27 mouse cellular contexts compared by ENCODE assay signal in genomic region chr2:31497113-31497512, GRCm38 (mm10). TPM values are rescaled to one million over a fixed set of nuclear protein-coding genes. Genes with fewer than 3 reads are reported as not detected.
DNase-seq lines count a peak whose midpoint lies in the region; ATAC-seq and TF ChIP-seq lines count a peak whose summit lies in the region.
"Had no signal": no experiment of that assay in that cellular context is flagged by ENCODE, and none has a peak within 500 bp of the region (broad histone marks: within the 10 kb centered on the region; RNA-seq: fewer than 3 reads in every experiment).

No protein-coding gene starts in this region.

- TF ChIP-seq POLR2A in brain, embryonic 14.5 days (IDR thresholded peaks at IDR 0.05; ENCODE audit: borderline replicate concordance, extremely low read depth, insufficient read depth, insufficient read length, poor library complexity, severe bottlenecking) = no peak

- intact Hi-C loops in heart, postnatal 25 days (cut with DNase I) = no loop called here

- H3K4me3 ChIP-seq in hindbrain, embryonic 13.5 days = no peak overlapping the region
- H3K4me3 ChIP-seq in hindbrain, embryonic 10.5 days = no peak overlapping the region
- H3K4me3 ChIP-seq in midbrain, embryonic 16.5 days (ENCODE audit: low read depth, low read length) = no peak overlapping the region
- H3K4me3 ChIP-seq in midbrain, embryonic 11.5 days (ENCODE audit: low read depth, low read length) = no peak overlapping the region
- H3K4me3 ChIP-seq in embryonic facial prominence, embryonic 14.5 days (ENCODE audit: low read depth, low read length) = no peak overlapping the region
- H3K4me3 ChIP-seq: embryonic facial prominence, embryonic 12.5 days; forebrain, embryonic 12.5 days; gastrocnemius, adult 2 months; heart, adult 2 months; heart, embryonic 13.5 days; liver, embryonic 15.5 days had no signal

- peak overlapping the region; percentile 0; the same call in 1 of the 2 replicates for H3K27ac ChIP-seq in hindbrain, embryonic 13.5 days
- H3K27ac ChIP-seq in hindbrain, embryonic 10.5 days = no peak overlapping the region
- H3K27ac ChIP-seq in midbrain, embryonic 16.5 days (ENCODE audit: low read length) = no peak overlapping the region
- no peak overlapping the region for H3K27ac ChIP-seq in midbrain, embryonic 11.5 days (ENCODE audit: low read depth, low read length)
- no peak overlapping the region for H3K27ac ChIP-seq in embryonic facial prominence, embryonic 14.5 days (replicated peaks; ENCODE audit: low read depth, low read length)
- H3K27ac ChIP-seq: embryonic facial prominence, embryonic 12.5 days; forebrain, embryonic 12.5 days; gastrocnemius, adult 2 months; heart, adult 2 months; heart, embryonic 13.5 days; liver, embryonic 15.5 days had no signal

- H3K9me3 ChIP-seq in hindbrain, embryonic 13.5 days = no peaks in the 10 kb centered on the region
- no peaks in the 10 kb centered on the region; the same call in 1 of the 2 replicates for H3K9me3 ChIP-seq in hindbrain, embryonic 10.5 days
- no peaks in the 10 kb centered on the region for H3K9me3 ChIP-seq in midbrain, embryonic 16.5 days (replicated peaks; ENCODE audit: control insufficient read depth, low read length, poor library complexity, severe bottlenecking)
- H3K9me3 ChIP-seq in midbrain, embryonic 11.5 days (ENCODE audit: control insufficient read depth, low read length) = no peaks in the 10 kb centered on the region
- no peaks in the 10 kb centered on the region for H3K9me3 ChIP-seq in embryonic facial prominence, embryonic 14.5 days (ENCODE audit: control insufficient read depth, low read length)
- H3K9me3 ChIP-seq: embryonic facial prominence, embryonic 12.5 days; forebrain, embryonic 12.5 days; heart, embryonic 13.5 days; liver, embryonic 15.5 days had no signal

- no peak for DNase-seq in hindbrain, embryonic 10.5 days (ENCODE audit: low spot score)
- no peak for DNase-seq in midbrain, embryonic 11.5 days (ENCODE audit: low spot score, missing footprints)
- DNase-seq in brain, embryonic 14.5 days (ENCODE audit: low read depth) = peak; percentile 65
- DNase-seq in embryonic facial prominence, embryonic 14.5 days (ENCODE audit: low spot score) = peak; percentile 39
- DNase-seq in heart, postnatal 25 days (ENCODE audit: low spot score) = no peak
- DNase-seq: adrenal gland, adult 2 months; adrenal gland, postnatal 36 days; B cell, adult 2 months; cerebellum, adult 8-10 months; cerebellum, postnatal 25 days; forebrain, postnatal 0 days; gastrocnemius, adult 2 months; gastrocnemius, postnatal 36 days; heart, adult 2 months; heart, postnatal 10 days; kidney, adult 9 months; kidney, postnatal 10 days; lung, embryonic 14.5 days; lung, postnatal 14 days; thymus, postnatal 4 days had no signal

- no peak overlapping the region for H3K9ac ChIP-seq in hindbrain, embryonic 13.5 days
- peak overlapping the region; percentile 7; the same call in 1 of the 2 replicates for H3K9ac ChIP-seq in midbrain, embryonic 16.5 days (ENCODE audit: low read depth, low read length)
- no peak overlapping the region for H3K9ac ChIP-seq in midbrain, embryonic 11.5 days (ENCODE audit: low read length)
- H3K9ac ChIP-seq in embryonic facial prominence, embryonic 14.5 days (ENCODE audit: low read depth, low read length) = no peak overlapping the region
- H3K9ac ChIP-seq: embryonic facial prominence, embryonic 12.5 days; forebrain, embryonic 12.5 days; forebrain, postnatal 0 days; heart, embryonic 13.5 days; liver, embryonic 15.5 days; lung, embryonic 14.5 days had no signal

- H3K36me3 ChIP-seq in hindbrain, embryonic 13.5 days = no peaks in the 10 kb centered on the region
- no peaks in the 10 kb centered on the region for H3K36me3 ChIP-seq in hindbrain, embryonic 10.5 days
- H3K36me3 ChIP-seq in midbrain, embryonic 16.5 days (ENCODE audit: control insufficient read depth, insufficient read depth, low read length) = no peaks in the 10 kb centered on the region
- no peaks in the 10 kb centered on the region for H3K36me3 ChIP-seq in midbrain, embryonic 11.5 days (ENCODE audit: control insufficient read depth, insufficient read depth, low read length)
- no peaks in the 10 kb centered on the region for H3K36me3 ChIP-seq in embryonic facial prominence, embryonic 14.5 days (ENCODE audit: control insufficient read depth, insufficient read depth, low read length)
- H3K36me3 ChIP-seq: embryonic facial prominence, embryonic 12.5 days; forebrain, embryonic 12.5 days; heart, embryonic 13.5 days had no signal

- no peak for TF ChIP-seq CTCF in brain, embryonic 14.5 days (IDR thresholded peaks at IDR 0.05; ENCODE audit: borderline replicate concordance, extremely low read depth, insufficient read depth, insufficient read length)

- H3K4me1 ChIP-seq in hindbrain, embryonic 13.5 days (replicated peaks) = peaks cover 92% of the 10 kb centered on the region
- H3K4me1 ChIP-seq in hindbrain, embryonic 10.5 days (replicated peaks) = peaks cover 95% of the 10 kb centered on the region
- peaks cover 26% of the 10 kb centered on the region for H3K4me1 ChIP-seq in midbrain, embryonic 16.5 days (ENCODE audit: control insufficient read depth, insufficient read depth, low read length)
- peaks cover 83% of the 10 kb centered on the region for H3K4me1 ChIP-seq in midbrain, embryonic 11.5 days (ENCODE audit: control insufficient read depth, insufficient read depth, low read length)
- peaks cover 4% of the 10 kb centered on the region for H3K4me1 ChIP-seq in embryonic facial prominence, embryonic 14.5 days (ENCODE audit: control insufficient read depth, insufficient read depth, low read length)
- H3K4me1 ChIP-seq: heart, embryonic 13.5 days; liver, embryonic 15.5 days had no signal

- WGBS in hindbrain, embryonic 13.5 days = 23% methylated on average over 7 of the region's 7 CpGs
- WGBS in hindbrain, embryonic 10.5 days = 43% methylated on average over 7 of the region's 7 CpGs
- 17% methylated on average over 7 of the region's 7 CpGs for WGBS in midbrain, embryonic 16.5 days
- 40% methylated on average over 7 of the region's 7 CpGs for WGBS in midbrain, embryonic 11.5 days
- 43% methylated on average over 5 of the region's 7 CpGs for WGBS in embryonic facial prominence, embryonic 14.5 days

- peaks cover 90% of the 10 kb centered on the region for H3K27me3 ChIP-seq in hindbrain, embryonic 13.5 days
- peaks cover 100% of the 10 kb centered on the region for H3K27me3 ChIP-seq in hindbrain, embryonic 10.5 days (ENCODE audit: insufficient read depth, poor library complexity, severe bottlenecking)
- H3K27me3 ChIP-seq in midbrain, embryonic 16.5 days (ENCODE audit: control insufficient read depth, insufficient read depth, low read depth, low read length) = peaks cover 37% of the 10 kb centered on the region
- peaks cover 82% of the 10 kb centered on the region for H3K27me3 ChIP-seq in midbrain, embryonic 11.5 days (ENCODE audit: control insufficient read depth, insufficient read depth, low read length)
- peaks cover 6% of the 10 kb centered on the region for H3K27me3 ChIP-seq in embryonic facial prominence, embryonic 14.5 days (replicated peaks; ENCODE audit: control insufficient read depth, insufficient read depth, low read length)
- H3K27me3 ChIP-seq: liver, embryonic 15.5 days had no signal

- no peak overlapping the region for H3K4me2 ChIP-seq in hindbrain, embryonic 13.5 days
- H3K4me2 ChIP-seq in midbrain, embryonic 16.5 days (ENCODE audit: low read length) = peak overlapping the region; percentile 3; the same call in 1 of the 2 replicates
- H3K4me2 ChIP-seq in midbrain, embryonic 11.5 days = no peak overlapping the region
- no peak overlapping the region for H3K4me2 ChIP-seq in embryonic facial prominence, embryonic 14.5 days (ENCODE audit: low read depth, low read length)
- H3K4me2 ChIP-seq: embryonic facial prominence, embryonic 12.5 days; forebrain, embryonic 12.5 days; heart, embryonic 13.5 days; liver, embryonic 15.5 days; lung, embryonic 14.5 days had no signal

- ATAC-seq in hindbrain, embryonic 13.5 days (ENCODE audit: low FRiP score) = no peak
- ATAC-seq in midbrain, embryonic 16.5 days = no peak
- no peak for ATAC-seq in midbrain, embryonic 11.5 days (ENCODE audit: low FRiP score)
- 0 out of 2 replicates have a peak, but pooled peaks have one; percentile 24 for ATAC-seq in embryonic facial prominence, embryonic 14.5 days (ENCODE audit: low read depth)
- ATAC-seq: forebrain, postnatal 0 days; intestine, postnatal 0 days had no signal

RNA-seq across cellular contexts. Expression of gene Ass1, which starts 27.1 kb away (rescaled TPM):
- 8.0 TPM in 2 replicates for polyA plus RNA-seq in hindbrain, embryonic 13.5 days (2015; fragmentation: Nextera tagmentation; extraction: Ambion mirVana)
- 11.8 and 15.0 TPM in 2 replicates for polyA plus RNA-seq in hindbrain, embryonic 10.5 days (2016; fragmentation: Nextera tagmentation; extraction: Ambion mirVana)
- polyA plus RNA-seq in midbrain, embryonic 16.5 days (2015; fragmentation: Nextera tagmentation; extraction: Ambion mirVana) = 10.3 and 12.0 TPM in 2 replicates
- 9.6 and 10.3 TPM in 2 replicates for polyA plus RNA-seq in midbrain, embryonic 11.5 days (2014; fragmentation: Nextera tagmentation; extraction: Ambion mirVana)
- polyA plus RNA-seq in brain, embryonic 14.5 days (2012; rRNA removed) = 6.8 and 8.5 TPM in 2 replicates
- polyA plus RNA-seq in embryonic facial prominence, embryonic 14.5 days (2014; fragmentation: Nextera tagmentation; extraction: Ambion mirVana) = 24.1 and 25.4 TPM in 2 replicates
- 1 to 10 TPM; 4.3 to 4.4 TPM for total RNA-seq in heart, postnatal 25 days (2021)

Comparison
In these comparisons a context has a peak if more than half of its experiments do, and no peak if none do; other contexts are left out.
1. DNase-seq: peak in brain, embryonic 14.5 days (single experiment) and embryonic facial prominence, embryonic 14.5 days (single experiment); none in hindbrain, embryonic 10.5 days (single experiment), midbrain, embryonic 11.5 days (single experiment) and heart, postnatal 25 days (single experiment).